Mouse (Mus musculus): ENCODE measurements around the gene Esrrg. TPM values are rescaled to one million over a fixed set of nuclear protein-coding genes. Genes with fewer than 3 reads are reported as not detected.

The Esrrg gene
- total and polyA plus RNA-seq, 3 experiments: not detected

- TF ChIP-seq CHD1 (IDR thresholded peaks at IDR 0.05; ENCODE audit: low read depth, low read length) (no peak), HCFC1 (IDR thresholded peaks at IDR 0.05; ENCODE audit: low read depth, low read length) (no peak), TBP (conservative IDR thresholded peaks at IDR 0.05; ENCODE audit: low read depth, low read length) (no peak), USF1 (IDR thresholded peaks at IDR 0.05; ENCODE audit: low read depth, low read length) (no peak), RCOR1 (conservative IDR thresholded peaks at IDR 0.05; ENCODE audit: low read depth, low read length) (no peak), ZC3H11A (IDR thresholded peaks at IDR 0.05; ENCODE audit: low read depth, low read length) (no peak), ZMIZ1 (IDR thresholded peaks at IDR 0.05; ENCODE audit: low read depth, low read length) (no peak), ZKSCAN1 (IDR thresholded peaks at IDR 0.05; ENCODE audit: borderline replicate concordance, low read depth, low read length) (no peak), SIN3A (IDR thresholded peaks at IDR 0.05; ENCODE audit: low read length) (no peak), POLR2AphosphoS2 (IDR thresholded peaks at IDR 0.05; ENCODE audit: low read depth, low read length) (no peak), ELF1 (IDR thresholded peaks at IDR 0.05; ENCODE audit: low read depth, low read length) (no peak), MAFK (IDR thresholded peaks at IDR 0.05; ENCODE audit: insufficient replicate concordance, low read length) (no peak), POLR2A (IDR thresholded peaks at IDR 0.05; ENCODE audit: low read depth, low read length) (no peak), MAX (IDR thresholded peaks at IDR 0.05; ENCODE audit: low read length) (no peak), JUND (conservative IDR thresholded peaks at IDR 0.05; ENCODE audit: low read depth, low read length) (no peak), CTCF (conservative IDR thresholded peaks at IDR 0.05 in 1 of 2, IDR thresholded peaks at IDR 0.05 in 1 of 2; ENCODE audit: low read depth in 2 of 2, low read length in 2 of 2) (no peak), CHD2 (IDR thresholded peaks at IDR 0.05; ENCODE audit: low read length) (no peak), SMC3 (IDR thresholded peaks at IDR 0.05; ENCODE audit: low read depth, low read length) (no peak), NELFE (IDR thresholded peaks at IDR 0.05; ENCODE audit: low read depth, low read length) (no peak), ETS1 (conservative IDR thresholded peaks at IDR 0.05; ENCODE audit: low read depth, low read length) (no peak)
- H3K27ac ChIP-seq (ENCODE audit: insufficient read depth, low read depth): no peak overlapping the region
- no peaks in the 10 kb centered on the region for H3K36me3 ChIP-seq (replicated peaks in 1 of 2; ENCODE audit: control insufficient read depth in 1 of 2, insufficient read depth in 1 of 2, low read length in 1 of 2)
- peaks cover 74% of the 10 kb centered on the region for H3K9me3 ChIP-seq (replicated peaks; ENCODE audit: low read length)
- H3K4me1 ChIP-seq (ENCODE audit: control insufficient read depth in 1 of 2, insufficient read depth in 2 of 2): no peaks in the 10 kb centered on the region
- no peak for DNase-seq (ENCODE audit: extremely low read depth)
- no peak overlapping the region for H3K9ac ChIP-seq (ENCODE audit: insufficient read depth, low read depth)
- H3K79me2 ChIP-seq (replicated peaks; ENCODE audit: control insufficient read depth, extremely low read depth, insufficient read depth, poor library complexity, severe bottlenecking): no peaks in the 10 kb centered on the region
- dilution Hi-C loops (cut with MboI; ENCODE audit: extremely low pct_ligation_motif_present, extremely low pct_unique_long_range_greater_than_20kb, low sequenced_read_pairs): no loop called here
- in situ Hi-C loops (cut with MboI; ENCODE audit: low pct_ligation_motif_present, low pct_unique_long_range_greater_than_20kb, low sequenced_read_pairs): no loop called here
- H3K4me2 ChIP-seq (ENCODE audit: insufficient read depth, low read depth, poor library complexity, severe bottlenecking): no peak overlapping the region
- no peak overlapping the region for H3K4me3 ChIP-seq (replicated peaks in 1 of 3; ENCODE audit: low read depth in 2 of 3, low read length in 2 of 3, poor library complexity in 1 of 3)
- no peaks in the 10 kb centered on the region for H3K27me3 ChIP-seq (replicated peaks)
These were observed 201.0 kb downstream of the Esrrg start for GRCm38 (mm10) chr1:187809546-187809945.

GRCm38 (mm10) chr1:187819406-187819805 is 210.8 kb downstream of the Esrrg start:
- Histone ChIP-seq H3K4me2 (ENCODE audit: insufficient read depth, low read depth, poor library complexity, severe bottlenecking) (no peak overlapping the region), H3K27ac (ENCODE audit: insufficient read depth, low read depth) (no peak overlapping the region), H3K9me3 (replicated peaks; ENCODE audit: low read length) (peaks cover 73% of the 10 kb centered on the region), H3K36me3 (replicated peaks in 1 of 2; ENCODE audit: control insufficient read depth in 1 of 2, insufficient read depth in 1 of 2, low read length in 1 of 2) (no peaks in the 10 kb centered on the region), H3K4me1 (ENCODE audit: control insufficient read depth in 1 of 2, insufficient read depth in 2 of 2) (no peaks in the 10 kb centered on the region), H3K4me3 (replicated peaks in 1 of 3; ENCODE audit: low read depth in 2 of 3, low read length in 2 of 3, poor library complexity in 1 of 3) (no peak overlapping the region), H3K27me3 (replicated peaks) (no peaks in the 10 kb centered on the region), H3K79me2 (replicated peaks; ENCODE audit: control insufficient read depth, extremely low read depth, insufficient read depth, poor library complexity, severe bottlenecking) (no peaks in the 10 kb centered on the region), H3K9ac (ENCODE audit: insufficient read depth, low read depth) (no peak overlapping the region)
- TF ChIP-seq JUND (conservative IDR thresholded peaks at IDR 0.05; ENCODE audit: low read depth, low read length) (no peak), RAD21 (IDR thresholded peaks at IDR 0.05; ENCODE audit: low read depth, low read length) (no peak)
- in situ Hi-C loops (cut with MboI; ENCODE audit: low pct_ligation_motif_present, low pct_unique_long_range_greater_than_20kb, low sequenced_read_pairs): no loop called here
- dilution Hi-C loops (cut with MboI; ENCODE audit: extremely low pct_ligation_motif_present, extremely low pct_unique_long_range_greater_than_20kb, low sequenced_read_pairs): no loop called here
- no peak for DNase-seq (ENCODE audit: extremely low read depth)
